Mouse (Mus musculus): Measurements from ENCODE around the gene Cdh18. TPM values are rescaled to one million over a fixed set of nuclear protein-coding genes. Genes with fewer than 3 reads are reported as not detected.

Cdh18 gene
- polyA plus RNA-seq, 1 experiment: not detected

- H3K4me1 ChIP-seq (ENCODE audit: control insufficient read depth, insufficient read depth, low read length): no peaks in the 10 kb centered on the region
- H3K4me3 ChIP-seq (replicated peaks; ENCODE audit: control insufficient read depth, low read depth, low read length): no peak overlapping the region
- no peak for TF ChIP-seq CTCF (IDR thresholded peaks at IDR 0.05; ENCODE audit: control insufficient read depth, insufficient read depth, low read length)
- TF ChIP-seq POLR2A (IDR thresholded peaks at IDR 0.05; ENCODE audit: borderline replicate concordance, control insufficient read depth, low read depth, low read length): no peak
- H3K27ac ChIP-seq (ENCODE audit: control insufficient read depth, insufficient read depth, low read depth, low read length, poor library complexity): no peak overlapping the region
- 72% methylated on average over 7 of the region's 7 CpGs for WGBS
These were observed 906.5 kb downstream of the Cdh18 start for GRCm38 (mm10) chr15:23455344-23455743.

GRCm38 (mm10) chr15:23457401-23457800, 908.6 kb downstream of the Cdh18 start:
- 64% methylated on average over 3 of the region's 3 CpGs for WGBS

GRCm38 (mm10) chr15:23470527-23471475, 922.0 kb downstream of the Cdh18 start:
- WGBS: 70% methylated on average over 7 of the region's 7 CpGs
- no peak overlapping the region for H3K27ac ChIP-seq (ENCODE audit: control insufficient read depth, insufficient read depth, low read depth, low read length, poor library complexity)
- TF ChIP-seq POLR2A (IDR thresholded peaks at IDR 0.05; ENCODE audit: borderline replicate concordance, control insufficient read depth, low read depth, low read length) (no peak), CTCF (IDR thresholded peaks at IDR 0.05; ENCODE audit: control insufficient read depth, insufficient read depth, low read length) (no peak)
- no peaks in the 10 kb centered on the region for H3K4me1 ChIP-seq (ENCODE audit: control insufficient read depth, insufficient read depth, low read length)
- H3K4me3 ChIP-seq (replicated peaks; ENCODE audit: control insufficient read depth, low read depth, low read length): no peak overlapping the region

More at GRCm38 (mm10) chr15:23457401-23457800, 908.6 kb downstream of the Cdh18 start:
- Histone ChIP-seq H3K4me3 (replicated peaks; ENCODE audit: control insufficient read depth, low read depth, low read length) (no peak overlapping the region), H3K4me1 (ENCODE audit: control insufficient read depth, insufficient read depth, low read length) (no peaks in the 10 kb centered on the region), H3K27ac (ENCODE audit: control insufficient read depth, insufficient read depth, low read depth, low read length, poor library complexity) (no peak overlapping the region)
- TF ChIP-seq POLR2A (IDR thresholded peaks at IDR 0.05; ENCODE audit: borderline replicate concordance, control insufficient read depth, low read depth, low read length) (no peak), CTCF (IDR thresholded peaks at IDR 0.05; ENCODE audit: control insufficient read depth, insufficient read depth, low read length) (no peak)

- Histone ChIP-seq H3K4me3 (replicated peaks; ENCODE audit: control insufficient read depth, low read depth, low read length) (no peak overlapping the region), H3K4me1 (ENCODE audit: control insufficient read depth, insufficient read depth, low read length) (no peaks in the 10 kb centered on the region), H3K27ac (ENCODE audit: control insufficient read depth, insufficient read depth, low read depth, low read length, poor library complexity) (no peak overlapping the region)
- TF ChIP-seq POLR2A (IDR thresholded peaks at IDR 0.05; ENCODE audit: borderline replicate concordance, control insufficient read depth, low read depth, low read length) (no peak), CTCF (IDR thresholded peaks at IDR 0.05; ENCODE audit: control insufficient read depth, insufficient read depth, low read length) (no peak)
- 42% methylated on average over 1 of the region's 1 CpGs for WGBS
These were observed 937.5 kb downstream of the Cdh18 start for GRCm38 (mm10) chr15:23486306-23486705.

- H3K4me1 ChIP-seq (ENCODE audit: control insufficient read depth, insufficient read depth, low read length): no peaks in the 10 kb centered on the region
- no peak overlapping the region for H3K4me3 ChIP-seq (replicated peaks; ENCODE audit: control insufficient read depth, low read depth, low read length)
- H3K27ac ChIP-seq (ENCODE audit: control insufficient read depth, insufficient read depth, low read depth, low read length, poor library complexity): no peak overlapping the region
- 68% methylated on average over 4 of the region's 4 CpGs for WGBS
- TF ChIP-seq CTCF (IDR thresholded peaks at IDR 0.05; ENCODE audit: control insufficient read depth, insufficient read depth, low read length): no peak
- TF ChIP-seq POLR2A (IDR thresholded peaks at IDR 0.05; ENCODE audit: borderline replicate concordance, control insufficient read depth, low read depth, low read length): no peak
These were observed 957.7 kb downstream of the Cdh18 start for GRCm38 (mm10) chr15:23506480-23506879.

- Histone ChIP-seq H3K4me3 (replicated peaks; ENCODE audit: control insufficient read depth, low read depth, low read length) (no peak overlapping the region), H3K27ac (ENCODE audit: control insufficient read depth, insufficient read depth, low read depth, low read length, poor library complexity) (no peak overlapping the region), H3K4me1 (ENCODE audit: control insufficient read depth, insufficient read depth, low read length) (no peaks in the 10 kb centered on the region)
- WGBS: 47% methylated on average over 2 of the region's 2 CpGs
- TF ChIP-seq CTCF (IDR thresholded peaks at IDR 0.05; ENCODE audit: control insufficient read depth, insufficient read depth, low read length): no peak
- TF ChIP-seq POLR2A (IDR thresholded peaks at IDR 0.05; ENCODE audit: borderline replicate concordance, control insufficient read depth, low read depth, low read length): no peak
These were observed 960.9 kb downstream of the Cdh18 start for GRCm38 (mm10) chr15:23509694-23510093.

- no peaks in the 10 kb centered on the region for H3K4me1 ChIP-seq (ENCODE audit: control insufficient read depth, insufficient read depth, low read length)
- WGBS: 82% methylated on average over 3 of the region's 3 CpGs
- TF ChIP-seq CTCF (IDR thresholded peaks at IDR 0.05; ENCODE audit: control insufficient read depth, insufficient read depth, low read length) (no peak), POLR2A (IDR thresholded peaks at IDR 0.05; ENCODE audit: borderline replicate concordance, control insufficient read depth, low read depth, low read length) (no peak)
- no peak overlapping the region for H3K4me3 ChIP-seq (replicated peaks; ENCODE audit: control insufficient read depth, low read depth, low read length)
- H3K27ac ChIP-seq (ENCODE audit: control insufficient read depth, insufficient read depth, low read depth, low read length, poor library complexity): no peak overlapping the region
These were observed 967.0 kb downstream of the Cdh18 start for GRCm38 (mm10) chr15:23515786-23516185.

- no peak overlapping the region for H3K4me3 ChIP-seq (replicated peaks; ENCODE audit: control insufficient read depth, low read depth, low read length)
- no peak overlapping the region for H3K27ac ChIP-seq (ENCODE audit: control insufficient read depth, insufficient read depth, low read depth, low read length, poor library complexity)
- no peaks in the 10 kb centered on the region for H3K4me1 ChIP-seq (ENCODE audit: control insufficient read depth, insufficient read depth, low read length)
- 66% methylated on average over 2 of the region's 2 CpGs for WGBS
- TF ChIP-seq POLR2A (IDR thresholded peaks at IDR 0.05; ENCODE audit: borderline replicate concordance, control insufficient read depth, low read depth, low read length): no peak
- no peak for TF ChIP-seq CTCF (IDR thresholded peaks at IDR 0.05; ENCODE audit: control insufficient read depth, insufficient read depth, low read length)
These were observed 969.3 kb downstream of the Cdh18 start for GRCm38 (mm10) chr15:23518079-23518478.
